Mouse (Mus musculus) stomach, postnatal 0 days (tissue): ENCODE data around the gene S100z. TPM values are rescaled to one million over a fixed set of nuclear protein-coding genes. Genes with fewer than 3 reads are reported as not detected.

Experiments used
- ATAC-seq: fragments of 200-750 bp; cut with Nextera tagmentation; 2 replicates; pipeline ENCODE4 v1.8.0; 2017; ENCODE audit not compliant: low FRiP score, low TSS enrichment
- DNase-seq: peaks from one replicate; pipeline ENCODE4 v3.0.0-alpha.2; 2016; ENCODE audit warnings: low spot score
- H3K27ac ChIP-seq: fragments of 300-500 bp; sonication (generic); replicated peaks from 2 replicates; pipeline ENCODE4 v1.5.1; 2014; ENCODE audit warnings: mild to moderate bottlenecking, control low read depth
- H3K27me3 ChIP-seq: fragments of 300-500 bp; sonication (generic); 2 replicates; pipeline ENCODE4 v1.6.1; 2014; ENCODE audit warnings: low read length; ENCODE audit not compliant: control insufficient read depth, insufficient read depth
- H3K36me3 ChIP-seq: fragments of 300-500 bp; sonication (generic); 2 replicates; pipeline ENCODE4 v1.6.1; 2014; ENCODE audit warnings: low read length, mixed read lengths; ENCODE audit not compliant: control insufficient read depth, insufficient read depth
- H3K4me1 ChIP-seq: fragments of 300-500 bp; sonication (generic); replicated peaks from 2 replicates; pipeline ENCODE4 v1.6.1; 2014; ENCODE audit warnings: antibody characterized with exemption; ENCODE audit not compliant: control insufficient read depth, insufficient read depth
- H3K4me2 ChIP-seq: fragments of 300-500 bp; sonication (generic); replicated peaks from 2 replicates; pipeline ENCODE4 v1.6.1; 2014; ENCODE audit warnings: low read depth, mild to moderate bottlenecking, control low read depth, moderate library complexity
- H3K4me3 ChIP-seq: fragments of 300-500 bp; sonication (generic); 2 replicates; pipeline ENCODE4 v1.5.1; 2014; ENCODE audit warnings: low read depth, low read length, control low read depth
- H3K9ac ChIP-seq: fragments of 300-500 bp; sonication (generic); 2 replicates; pipeline ENCODE4 v1.6.1; 2014; ENCODE audit warnings: mild to moderate bottlenecking, low read length, control low read depth, mixed read lengths
- H3K9me3 ChIP-seq: fragments of 300-500 bp; sonication (generic); 2 replicates; pipeline ENCODE4 v1.6.1; 2016; ENCODE audit warnings: low read length; ENCODE audit not compliant: control insufficient read depth
- CTCF ChIP-seq: IDR thresholded peaks from 2 replicates; pipeline ENCODE4 v1.5.1; 2016; ENCODE audit warnings: antibody characterized with exemption, low read depth, mild to moderate bottlenecking, moderate library complexity
- EP300 ChIP-seq: optimal IDR thresholded peaks from 2 replicates; pipeline ENCODE3; 2016; ENCODE audit warnings: antibody characterized with exemption
- WGBS: fragments of 180-500 bp; shearing (Covaris S2); extraction: QIAGEN DNeasy Blood & Tissue Kit; methylation state at CpG from one replicate; pipeline ENCODE4 v1.1.7; 2014; 5-methylcytosine and 5-hydroxymethylcytosine counted together
- polyA plus RNA-seq: library from polyadenylated mRNA; unstranded; fragments of >200 nt; fragmentation: Nextera tagmentation; extraction: Ambion mirVana; gene quantifications from 2 replicates; pipeline ENCODE4 v1.2.1, GENCODE M21; 2015

S100z gene
- polyA plus RNA-seq, 1 experiment from 2014 or later, result 0.38 TPM

DNA sequence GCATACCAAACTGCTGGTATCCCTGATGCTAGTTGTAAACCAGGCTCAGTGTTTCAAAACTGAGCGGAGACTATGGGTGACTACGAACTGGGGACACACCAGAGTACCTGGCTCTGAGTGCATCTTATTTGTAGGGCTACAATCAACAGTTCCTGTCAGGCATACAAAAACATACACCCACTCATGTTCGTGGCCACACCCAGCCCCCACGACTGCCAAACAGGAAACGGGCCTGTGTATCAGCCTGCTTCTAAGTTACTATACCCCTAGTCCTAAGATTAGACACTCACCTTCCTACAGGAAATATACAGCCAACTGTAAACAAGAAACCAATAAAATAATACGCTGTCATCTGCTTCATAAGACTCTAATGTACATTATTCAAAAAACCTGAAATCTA, 42.5 kb upstream of the S100z start:
- H3K27ac ChIP-seq, result no peak overlapping the region
- H3K4me2 ChIP-seq, result no peak overlapping the region
- no peak for ATAC-seq
- H3K4me1 ChIP-seq, result no peaks in the 10 kb centered on the region
- no peaks in the 10 kb centered on the region for H3K36me3 ChIP-seq
- H3K9me3 ChIP-seq, result no peaks in the 10 kb centered on the region
- no peak overlapping the region for H3K4me3 ChIP-seq
- H3K9ac ChIP-seq, result no peak overlapping the region
- WGBS, result 63% methylated on average over 6 of the region's 6 CpGs
- DNase-seq, result no peak
- TF ChIP-seq EP300 (no peak), CTCF (no peak)
- no peaks in the 10 kb centered on the region for H3K27me3 ChIP-seq

DNA sequence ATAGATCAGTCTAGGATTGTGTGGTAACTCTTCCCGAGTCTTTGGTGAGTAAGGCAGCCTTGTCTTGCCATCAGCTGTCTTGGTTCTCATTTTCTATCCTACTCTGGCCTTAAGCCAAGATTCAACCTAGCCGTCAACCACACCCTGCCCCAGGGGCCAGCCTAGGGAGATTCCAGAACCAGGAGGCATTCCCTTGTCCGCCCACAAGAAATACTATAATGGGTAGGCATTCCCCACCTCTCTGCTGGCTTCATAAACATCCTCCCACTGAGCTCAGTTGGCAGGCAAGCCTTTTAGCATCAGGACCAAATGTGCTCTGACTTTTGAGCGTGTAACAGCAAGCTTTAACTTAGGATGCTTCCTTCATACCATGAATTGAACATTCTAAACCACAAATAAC, 36.2 kb upstream of the S100z start:
- H3K27ac ChIP-seq, result no peak overlapping the region
- WGBS, result 50% methylated on average over 4 of the region's 4 CpGs
- H3K4me2 ChIP-seq, result no peak overlapping the region
- no peaks in the 10 kb centered on the region for H3K9me3 ChIP-seq
- H3K36me3 ChIP-seq, result peaks cover 2% of the 10 kb centered on the region; the same call in 1 of the 2 replicates
- no peak overlapping the region for H3K9ac ChIP-seq
- DNase-seq (no peak), ATAC-seq (0 out of 2 replicates have a peak, but pooled peaks have one; percentile 33)
- no peaks in the 10 kb centered on the region for H3K4me1 ChIP-seq
- H3K27me3 ChIP-seq, result no peaks in the 10 kb centered on the region
- H3K4me3 ChIP-seq, result no peak overlapping the region
- TF ChIP-seq CTCF (no peak), EP300 (no peak)

DNA sequence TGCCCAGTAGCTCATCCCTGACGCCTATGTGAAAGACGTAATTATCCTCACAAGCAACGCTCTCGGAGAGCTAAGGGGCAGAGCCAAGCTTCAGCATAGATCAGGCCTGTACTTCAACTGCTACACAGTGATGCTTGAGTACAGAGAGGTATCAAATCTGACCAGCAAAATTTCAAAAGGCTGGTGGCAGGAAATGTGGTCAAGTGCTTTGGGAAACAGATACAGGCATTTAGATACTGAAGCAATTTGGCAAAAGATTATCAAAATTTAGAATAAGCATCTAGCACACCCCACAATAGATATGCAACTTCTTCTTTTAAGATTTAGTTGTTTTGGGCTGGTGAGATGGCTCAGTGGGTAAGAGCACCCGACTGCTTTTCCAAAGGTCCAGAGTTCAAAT, 31.5 kb upstream of the S100z start:
- DNase-seq (no peak), ATAC-seq (no peak)
- no peaks in the 10 kb centered on the region for H3K27me3 ChIP-seq
- H3K4me1 ChIP-seq, result no peaks in the 10 kb centered on the region
- no peak overlapping the region for H3K4me3 ChIP-seq
- peaks cover 2% of the 10 kb centered on the region; the same call in 1 of the 2 replicates for H3K36me3 ChIP-seq
- no peak overlapping the region for H3K27ac ChIP-seq
- H3K9me3 ChIP-seq, result no peaks in the 10 kb centered on the region
- no peak overlapping the region for H3K9ac ChIP-seq
- WGBS, result 89% methylated on average over 5 of the region's 5 CpGs
- TF ChIP-seq CTCF (no peak), EP300 (no peak)
- no peak overlapping the region for H3K4me2 ChIP-seq

DNA sequence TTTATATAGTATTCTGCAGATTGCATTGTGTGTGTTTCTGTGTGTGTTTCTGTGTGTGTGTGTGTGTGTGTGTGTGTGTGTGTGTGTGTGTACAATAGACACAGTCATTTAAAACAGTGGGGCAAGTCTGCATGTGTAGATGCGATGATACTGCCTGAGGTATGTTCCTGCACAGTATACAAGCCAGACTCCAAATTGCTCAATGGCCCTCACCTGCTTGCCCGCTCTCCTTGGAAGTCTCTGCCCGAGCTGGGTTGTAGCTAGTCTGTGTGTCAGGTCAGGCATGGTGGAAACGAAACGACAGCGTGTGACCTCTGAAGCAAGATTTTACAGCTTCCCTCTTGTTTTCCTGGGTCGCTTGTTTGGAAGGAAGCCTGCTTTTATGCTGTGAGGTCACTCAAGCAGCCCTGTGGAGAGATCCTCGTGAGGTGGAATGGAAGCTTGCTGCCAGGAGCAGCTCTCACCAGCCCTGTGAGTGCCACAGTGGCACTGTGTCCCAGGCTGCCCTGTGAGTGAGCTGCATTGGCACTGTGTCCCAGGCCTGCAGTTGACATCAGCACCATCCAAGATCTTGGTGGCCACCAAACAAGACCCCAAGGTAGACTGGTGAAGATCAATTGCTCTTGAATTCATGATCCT, 24.9 kb upstream of the S100z start:
- no peak overlapping the region for H3K4me3 ChIP-seq
- no peaks in the 10 kb centered on the region for H3K9me3 ChIP-seq
- H3K36me3 ChIP-seq, result no peaks in the 10 kb centered on the region
- no peaks in the 10 kb centered on the region for H3K4me1 ChIP-seq
- no peak overlapping the region for H3K27ac ChIP-seq
- DNase-seq (no peak), ATAC-seq (no peak)
- TF ChIP-seq CTCF (no peak), EP300 (no peak)
- H3K27me3 ChIP-seq, result no peaks in the 10 kb centered on the region
- WGBS, result 71% methylated on average over 8 of the region's 8 CpGs
- no peak overlapping the region for H3K9ac ChIP-seq
- H3K4me2 ChIP-seq, result no peak overlapping the region

DNA sequence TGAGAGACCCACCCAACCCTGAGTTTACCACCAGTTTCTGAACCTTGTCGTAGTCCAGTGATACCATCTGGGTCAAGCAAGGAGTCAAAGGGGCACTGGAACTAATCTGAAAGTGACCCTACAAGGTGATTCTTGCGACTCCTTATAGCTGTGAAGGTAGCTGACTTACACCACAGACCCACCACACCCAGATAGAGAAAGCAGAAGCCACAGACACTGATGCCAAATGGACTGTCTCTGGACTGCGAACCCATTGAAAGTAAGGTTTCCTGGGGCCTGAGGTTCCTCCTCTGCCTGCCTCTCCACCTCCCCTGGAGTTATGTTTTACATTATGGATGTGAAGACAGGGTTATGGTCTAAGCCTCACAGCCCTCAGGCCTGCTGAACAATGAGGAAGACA, 18.1 kb upstream of the S100z start:
- ATAC-seq (no peak), DNase-seq (no peak)
- Histone ChIP-seq H3K4me1 (0 out of 2 replicates have a peak, but pooled peaks cover 5% of the 10 kb centered on the region), H3K27ac (no peak overlapping the region), H3K4me2 (no peak overlapping the region), H3K9ac (no peak overlapping the region), H3K27me3 (no peaks in the 10 kb centered on the region), H3K9me3 (no peaks in the 10 kb centered on the region), H3K4me3 (no peak overlapping the region), H3K36me3 (no peaks in the 10 kb centered on the region)
- TF ChIP-seq EP300, result no peak
- 95% methylated on average over 3 of the region's 3 CpGs for WGBS

DNA sequence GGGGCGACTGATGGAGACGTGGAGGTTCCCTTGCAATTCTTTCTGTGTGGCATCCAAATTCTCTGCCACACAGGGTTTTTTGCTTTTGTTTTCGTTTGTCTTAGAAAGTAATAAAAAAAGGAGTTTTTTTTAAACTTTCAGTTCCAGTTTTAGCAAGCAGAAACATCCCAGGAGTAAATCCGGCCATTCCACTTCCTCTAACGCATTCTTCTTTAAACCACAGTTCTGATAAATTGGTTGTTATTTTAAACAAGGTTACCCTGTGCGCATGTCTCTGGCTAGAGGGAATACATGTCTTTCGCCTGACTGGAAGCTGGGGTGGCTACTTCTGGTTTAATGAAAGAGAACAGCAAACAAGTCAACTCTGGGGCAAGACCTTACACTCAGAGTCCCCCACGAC, 16.3 kb upstream of the S100z start:
- no peak for ATAC-seq
- no peak for DNase-seq
- 43% methylated on average over 8 of the region's 8 CpGs for WGBS

More for the DNA sequence above, 16.3 kb upstream of the S100z start:
- 0 out of 2 replicates have a peak, but pooled peaks cover 5% of the 10 kb centered on the region for H3K4me1 ChIP-seq
- no peaks in the 10 kb centered on the region for H3K9me3 ChIP-seq
- H3K4me3 ChIP-seq, result no peak overlapping the region
- no peaks in the 10 kb centered on the region for H3K27me3 ChIP-seq
- no peak overlapping the region for H3K9ac ChIP-seq
- no peaks in the 10 kb centered on the region for H3K36me3 ChIP-seq
- TF ChIP-seq EP300 (no peak), CTCF (no peak)
- no peak overlapping the region for H3K4me2 ChIP-seq
- H3K27ac ChIP-seq, result no peak overlapping the region
